Mouse (Mus musculus): Measurements from ENCODE around the gene Fbxo44. TPM values are rescaled to one million over a fixed set of nuclear protein-coding genes. Genes with fewer than 3 reads are reported as not detected.
A peak's percentile ranks its signal among the peaks of the same experiment; 100 is the strongest.

Fbxo44 gene
- polyA plus RNA-seq, 1 experiment from 2014 or later, result 13.3 TPM

DNA sequence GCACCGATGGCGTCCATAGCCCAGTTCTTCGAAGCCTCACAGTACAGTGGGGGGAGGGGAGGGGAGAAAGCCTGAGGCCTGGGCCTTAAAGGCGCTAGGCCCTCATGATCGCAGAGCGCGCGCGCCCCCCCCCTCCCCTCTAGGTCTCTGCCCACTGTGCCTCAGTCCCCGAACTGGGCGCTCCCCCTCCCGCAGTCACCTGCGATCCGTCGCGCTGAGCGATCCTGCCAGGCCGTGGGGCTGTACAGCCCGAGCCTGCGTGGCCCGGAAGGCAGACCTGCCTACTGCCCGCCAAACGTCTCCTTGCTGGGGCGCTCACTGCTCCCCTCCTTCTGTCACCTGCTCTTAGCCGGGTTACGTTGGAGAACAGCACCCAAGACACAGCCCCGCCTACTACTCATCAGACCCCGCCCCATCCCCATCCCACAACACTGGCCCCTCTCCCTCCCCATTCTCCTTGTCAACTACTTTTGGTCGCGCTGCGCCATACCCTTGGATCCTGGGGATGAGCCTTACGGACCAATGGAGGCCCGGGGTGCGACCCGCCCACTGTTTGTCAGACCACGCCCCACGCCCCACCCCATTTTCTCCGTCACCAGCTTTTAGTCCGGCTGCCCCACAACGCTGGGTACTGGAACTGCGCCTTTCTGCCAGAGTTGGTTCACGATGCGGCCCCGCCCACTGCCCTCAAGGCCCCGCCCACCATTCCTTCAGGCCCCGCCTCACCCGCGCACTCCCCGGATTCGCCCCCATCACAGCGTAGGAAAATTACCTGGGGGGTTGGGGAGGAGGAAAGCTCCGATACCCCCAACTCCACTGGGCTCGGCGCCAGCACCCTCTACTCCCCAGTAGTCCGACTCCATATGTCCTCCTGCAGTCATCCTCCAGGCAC lies 492 bp downstream of the Fbxo44 start:
- peak; percentile 94 for DNase-seq (ENCODE audit: low spot score)
- peak overlapping the region; percentile 40 for H3K9ac ChIP-seq (ENCODE audit: low read length)
- H3K27me3 ChIP-seq (replicated peaks; ENCODE audit: control insufficient read depth, insufficient read depth, low read length), result peaks cover 51% of the 10 kb centered on the region
- peak overlapping the region; percentile 98 for H3K4me2 ChIP-seq (ENCODE audit: low read length)
- no peaks in the 10 kb centered on the region for H3K36me3 ChIP-seq (ENCODE audit: control insufficient read depth, insufficient read depth, low read length)
- H3K4me3 ChIP-seq (ENCODE audit: low read depth, low read length), result peak overlapping the region; percentile 55
- peak; percentile 92 for ATAC-seq (replicated peaks; ENCODE audit: low FRiP score, low TSS enrichment, low read depth)
- under 1% methylated on average over 48 of the region's 55 CpGs for WGBS
- no peaks in the 10 kb centered on the region; the same call in 1 of the 2 replicates for H3K4me1 ChIP-seq (replicated peaks; ENCODE audit: control insufficient read depth, insufficient read depth, low read length)
- no peak overlapping the region for H3K27ac ChIP-seq (ENCODE audit: low read depth)
- H3K9me3 ChIP-seq (ENCODE audit: control insufficient read depth, low read length), result no peaks in the 10 kb centered on the region

DNA sequence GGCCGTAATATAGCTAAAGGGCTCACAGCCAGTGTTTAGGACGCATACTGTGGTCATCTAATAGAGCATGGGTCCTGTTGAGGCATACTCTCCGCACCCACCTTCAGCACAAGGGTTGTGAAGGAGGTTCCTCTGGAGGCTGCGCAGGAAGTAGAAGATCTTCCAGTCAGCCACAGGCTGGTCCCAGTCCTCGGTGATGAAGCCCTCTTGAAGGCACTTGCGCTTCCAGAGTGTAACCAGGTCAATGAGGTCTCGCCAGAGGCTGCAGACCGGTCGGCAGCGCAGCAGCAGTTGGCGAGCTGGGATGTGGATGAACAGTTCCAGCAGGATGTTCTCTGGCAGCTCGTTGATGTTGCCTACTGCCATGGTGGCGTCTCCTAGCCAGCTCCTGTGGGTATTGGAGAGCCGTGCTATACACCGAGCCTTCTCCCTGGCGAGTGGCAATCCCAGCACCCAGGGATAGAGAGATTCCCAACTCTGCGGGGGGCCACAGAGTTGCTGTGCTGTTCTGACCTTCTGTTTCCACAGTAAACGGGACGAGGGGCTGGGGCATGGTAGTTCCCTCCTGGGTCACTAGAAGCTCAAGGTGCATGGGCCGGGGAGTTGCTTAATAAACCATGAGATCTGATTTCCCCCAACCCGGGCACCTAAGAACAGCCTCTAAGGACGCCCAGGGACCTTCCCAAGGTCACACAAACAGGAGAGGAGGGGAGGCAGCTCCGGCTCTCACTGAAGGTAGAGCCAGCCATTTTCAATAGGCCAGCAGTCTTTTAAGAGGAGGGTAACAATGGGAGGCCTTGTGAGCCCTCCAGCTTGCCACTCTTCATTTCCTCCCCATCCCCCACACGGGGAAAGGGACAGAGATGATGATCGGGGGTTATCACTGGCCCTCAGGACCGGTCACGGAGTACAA lies 1.6 kb downstream of the Fbxo44 start:
- no peak overlapping the region for H3K27ac ChIP-seq (ENCODE audit: low read depth)

DNA sequence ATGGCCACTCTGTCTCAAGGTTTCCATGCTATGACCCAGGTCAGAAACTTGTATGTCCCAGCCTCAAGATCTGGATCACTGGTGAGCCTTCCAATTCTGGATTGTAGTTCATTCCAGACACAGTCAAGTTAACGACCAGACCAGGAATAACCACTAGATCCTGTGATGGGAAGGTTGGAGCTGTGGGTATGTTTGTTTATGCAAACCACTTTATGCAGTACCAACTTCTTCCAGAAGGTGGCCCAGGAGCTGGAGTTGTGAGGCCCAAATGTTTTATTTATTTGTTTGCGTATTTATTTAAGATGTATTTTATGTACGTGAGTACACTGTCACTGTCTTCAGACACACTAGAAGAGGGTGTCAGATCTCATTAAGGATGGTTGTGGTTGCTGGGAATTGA lies 5.3 kb downstream of the Fbxo44 start:
- DNase-seq (ENCODE audit: low spot score), result no peak

More for the DNA sequence above, 1.6 kb downstream of the Fbxo44 start:
- Histone ChIP-seq H3K4me1 (replicated peaks; ENCODE audit: control insufficient read depth, insufficient read depth, low read length) (no peaks in the 10 kb centered on the region; the same call in 1 of the 2 replicates), H3K9ac (ENCODE audit: low read length) (peak overlapping the region; percentile 40), H3K36me3 (ENCODE audit: control insufficient read depth, insufficient read depth, low read length) (no peaks in the 10 kb centered on the region; the same call in 1 of the 2 replicates), H3K27me3 (replicated peaks; ENCODE audit: control insufficient read depth, insufficient read depth, low read length) (peaks cover 40% of the 10 kb centered on the region), H3K9me3 (ENCODE audit: control insufficient read depth, low read length) (no peaks in the 10 kb centered on the region), H3K4me3 (ENCODE audit: low read depth, low read length) (peak overlapping the region; percentile 55), H3K4me2 (ENCODE audit: low read length) (peak overlapping the region; percentile 98)
- WGBS, result 30% methylated on average over 27 of the region's 27 CpGs
- ATAC-seq (replicated peaks; ENCODE audit: low FRiP score, low TSS enrichment, low read depth) (no peak), DNase-seq (ENCODE audit: low spot score) (no peak)

DNA sequence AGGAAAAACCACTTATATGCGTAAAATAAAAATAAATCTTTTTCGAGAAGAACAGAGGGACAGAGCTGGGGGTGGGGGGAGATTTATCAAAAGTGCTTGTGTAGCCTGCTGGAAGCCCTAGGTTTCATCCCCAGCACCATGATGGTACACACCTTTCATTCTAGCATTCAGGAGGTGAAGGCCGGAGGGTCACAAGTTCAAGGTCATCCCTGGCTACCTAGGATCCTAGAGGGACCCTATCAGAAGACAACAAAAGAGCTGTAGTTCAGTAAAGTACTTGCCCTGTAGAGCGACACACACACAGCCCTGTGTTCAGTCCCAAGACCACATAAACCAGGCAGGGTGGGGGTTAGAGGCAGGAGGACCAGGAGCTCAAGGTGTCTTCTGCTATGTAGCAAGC lies 6.3 kb downstream of the Fbxo44 start:
- no peaks in the 10 kb centered on the region; the same call in 1 of the 2 replicates for H3K4me1 ChIP-seq (replicated peaks; ENCODE audit: control insufficient read depth, insufficient read depth, low read length)
- 86% methylated on average over 4 of the region's 4 CpGs for WGBS
- no peak overlapping the region for H3K4me3 ChIP-seq (ENCODE audit: low read depth, low read length)
- H3K4me2 ChIP-seq (ENCODE audit: low read length), result no peak overlapping the region
- no peak overlapping the region for H3K27ac ChIP-seq (ENCODE audit: low read depth)
- H3K27me3 ChIP-seq (replicated peaks; ENCODE audit: control insufficient read depth, insufficient read depth, low read length), result peaks cover 5% of the 10 kb centered on the region; the same call in 1 of the 2 replicates
- ATAC-seq (replicated peaks; ENCODE audit: low FRiP score, low TSS enrichment, low read depth), result no peak
- no peaks in the 10 kb centered on the region for H3K9me3 ChIP-seq (ENCODE audit: control insufficient read depth, low read length)
- DNase-seq (ENCODE audit: low spot score), result no peak
- no peaks in the 10 kb centered on the region; the same call in 1 of the 2 replicates for H3K36me3 ChIP-seq (ENCODE audit: control insufficient read depth, insufficient read depth, low read length)
- H3K9ac ChIP-seq (ENCODE audit: low read length), result no peak overlapping the region

More for the DNA sequence above, 5.3 kb downstream of the Fbxo44 start:
- Histone ChIP-seq H3K27me3 (replicated peaks; ENCODE audit: control insufficient read depth, insufficient read depth, low read length) (peaks cover 5% of the 10 kb centered on the region; the same call in 1 of the 2 replicates), H3K4me3 (ENCODE audit: low read depth, low read length) (no peak overlapping the region), H3K9me3 (ENCODE audit: control insufficient read depth, low read length) (no peaks in the 10 kb centered on the region), H3K4me2 (ENCODE audit: low read length) (no peak overlapping the region), H3K36me3 (ENCODE audit: control insufficient read depth, insufficient read depth, low read length) (no peaks in the 10 kb centered on the region; the same call in 1 of the 2 replicates), H3K9ac (ENCODE audit: low read length) (no peak overlapping the region), H3K4me1 (replicated peaks; ENCODE audit: control insufficient read depth, insufficient read depth, low read length) (no peaks in the 10 kb centered on the region; the same call in 1 of the 2 replicates), H3K27ac (ENCODE audit: low read depth) (no peak overlapping the region)
- ATAC-seq (replicated peaks; ENCODE audit: low FRiP score, low TSS enrichment, low read depth), result no peak
- 58% methylated on average over 3 of the region's 3 CpGs for WGBS

DNA sequence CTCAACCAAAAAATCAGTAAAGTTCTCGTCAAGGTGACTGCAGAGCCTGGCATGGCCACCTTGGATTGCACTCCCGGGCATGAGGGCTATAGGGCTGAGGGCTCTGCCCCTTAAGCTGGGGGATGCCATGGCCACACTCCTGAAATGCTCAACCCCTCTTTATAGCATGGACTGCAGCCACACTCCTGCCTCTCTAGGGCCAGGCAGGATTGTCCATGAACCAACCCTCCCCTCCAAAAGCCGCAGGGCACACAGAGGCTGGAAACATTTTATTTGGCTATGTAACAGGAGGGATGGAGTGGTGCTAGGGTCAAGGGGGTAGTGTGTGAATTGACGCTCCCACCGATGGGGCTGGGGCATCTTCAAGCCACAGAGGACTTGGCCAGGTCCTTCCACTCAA lies 7.7 kb downstream of the Fbxo44 start:
- no peaks in the 10 kb centered on the region for H3K9me3 ChIP-seq (ENCODE audit: control insufficient read depth, low read length)
- H3K4me2 ChIP-seq (ENCODE audit: low read length), result no peak overlapping the region
- H3K4me1 ChIP-seq (replicated peaks; ENCODE audit: control insufficient read depth, insufficient read depth, low read length), result no peaks in the 10 kb centered on the region; the same call in 1 of the 2 replicates
- H3K27me3 ChIP-seq (replicated peaks; ENCODE audit: control insufficient read depth, insufficient read depth, low read length), result no peaks in the 10 kb centered on the region
- no peak overlapping the region for H3K4me3 ChIP-seq (ENCODE audit: low read depth, low read length)
- H3K27ac ChIP-seq (ENCODE audit: low read depth), result no peak overlapping the region
- 79% methylated on average over 5 of the region's 5 CpGs for WGBS
- no peak overlapping the region for H3K9ac ChIP-seq (ENCODE audit: low read length)
- no peak for ATAC-seq (replicated peaks; ENCODE audit: low FRiP score, low TSS enrichment, low read depth)
- no peak for DNase-seq (ENCODE audit: low spot score)
- no peaks in the 10 kb centered on the region; the same call in 1 of the 2 replicates for H3K36me3 ChIP-seq (ENCODE audit: control insufficient read depth, insufficient read depth, low read length)

DNA sequence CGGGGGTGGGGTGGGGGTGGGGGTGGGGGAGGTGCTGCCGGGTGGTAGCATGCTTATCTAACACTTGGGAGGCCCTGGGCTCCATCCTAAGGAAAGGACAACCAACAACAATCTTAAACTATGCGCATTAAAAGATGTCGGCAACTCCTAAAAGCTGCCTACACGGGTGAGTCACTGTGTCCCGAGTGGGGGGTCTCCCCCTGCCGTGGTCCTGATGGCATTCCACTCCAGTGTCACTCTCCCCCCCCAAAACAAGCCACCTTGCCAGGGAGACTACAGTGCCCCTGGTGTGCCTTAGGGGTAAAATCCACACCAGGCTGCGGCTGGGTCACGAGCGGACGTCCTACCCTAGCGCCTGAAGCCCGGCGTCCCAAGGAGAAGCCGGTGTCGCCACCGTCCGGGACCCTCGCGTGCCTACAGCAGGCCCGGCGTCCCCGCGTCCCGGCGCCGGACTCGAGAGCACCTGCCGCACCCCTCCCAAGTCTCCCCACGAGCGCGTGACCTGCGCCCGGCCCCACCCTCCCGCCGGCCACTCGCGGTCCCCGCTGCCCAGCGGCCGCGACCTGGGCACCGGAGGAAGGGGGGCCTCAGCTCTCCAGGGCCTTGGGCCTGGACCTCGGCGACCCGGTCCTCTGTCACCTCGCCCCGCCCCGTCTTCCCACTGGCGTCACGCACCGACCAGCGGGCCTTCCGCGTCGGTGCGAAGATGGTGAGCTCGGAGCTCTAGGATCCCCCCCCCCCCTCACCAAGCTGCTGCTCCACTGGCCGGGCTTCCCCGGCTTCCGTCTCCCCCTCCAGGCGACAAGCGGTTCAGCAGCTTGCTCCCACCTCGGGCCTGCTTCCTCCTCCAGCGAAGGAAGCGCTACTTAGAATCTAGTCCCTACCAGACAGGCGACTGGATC lies 8.8 kb downstream of the Fbxo44 start, which contains the start of gene Fbxo6:
Gene Fbxo6 (minus strand): TSS at position 874 of the 902 bp plus-strand sequence.
- H3K9me3 ChIP-seq (ENCODE audit: control insufficient read depth, low read length), result no peaks in the 10 kb centered on the region
- H3K4me2 ChIP-seq (ENCODE audit: low read length), result peak within 1 kb of the TSS; percentile 96
- H3K27ac ChIP-seq (ENCODE audit: low read depth), result peak within 1 kb of the TSS; percentile 73
- peak within 1 kb of the TSS; percentile 64 for H3K9ac ChIP-seq (ENCODE audit: low read length)
- DNase-seq (ENCODE audit: low spot score) (peak; percentile 82), ATAC-seq (replicated peaks; ENCODE audit: low FRiP score, low TSS enrichment, low read depth) (peak; percentile 88)
- H3K36me3 ChIP-seq (ENCODE audit: control insufficient read depth, insufficient read depth, low read length), result no peaks in the 10 kb centered on the region; the same call in 1 of the 2 replicates
- peak within 1 kb of the TSS; percentile 57 for H3K4me3 ChIP-seq (ENCODE audit: low read depth, low read length)
- H3K4me1 ChIP-seq (replicated peaks; ENCODE audit: control insufficient read depth, insufficient read depth, low read length), result no peaks in the 10 kb centered on the region; the same call in 1 of the 2 replicates
- H3K27me3 ChIP-seq (replicated peaks; ENCODE audit: control insufficient read depth, insufficient read depth, low read length), result no peaks in the 10 kb centered on the region
- WGBS, result 1% methylated on average over 65 of the region's 67 CpGs

DNA sequence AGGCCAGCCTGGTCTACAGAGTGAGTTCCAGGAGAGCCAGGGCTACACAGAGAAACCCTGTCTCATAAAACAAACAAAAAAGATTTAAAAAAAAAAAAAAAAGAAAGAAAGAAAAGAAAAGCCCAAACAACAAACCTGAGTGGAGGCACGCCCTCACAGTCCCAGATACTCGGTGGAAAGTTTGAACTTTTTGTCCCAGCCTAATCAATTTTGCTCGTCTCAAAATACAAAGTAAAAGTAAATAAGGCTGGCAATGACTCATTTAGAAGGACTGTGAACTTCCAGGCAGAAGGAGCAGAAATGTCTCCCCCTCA lies 9.4 kb downstream of the Fbxo44 start:
- DNase-seq (ENCODE audit: low spot score), result no peak
- Histone ChIP-seq H3K4me2 (ENCODE audit: low read length) (peak overlapping the region; percentile 96), H3K9ac (ENCODE audit: low read length) (no peak overlapping the region; the same call in 1 of the 2 replicates), H3K4me3 (ENCODE audit: low read depth, low read length) (peak overlapping the region; percentile 57), H3K27me3 (replicated peaks; ENCODE audit: control insufficient read depth, insufficient read depth, low read length) (no peaks in the 10 kb centered on the region), H3K9me3 (ENCODE audit: control insufficient read depth, low read length) (no peaks in the 10 kb centered on the region), H3K4me1 (replicated peaks; ENCODE audit: control insufficient read depth, insufficient read depth, low read length) (no peaks in the 10 kb centered on the region; the same call in 1 of the 2 replicates), H3K27ac (ENCODE audit: low read depth) (0 out of 2 replicates have a peak overlapping the region, but pooled peaks have one; percentile 73), H3K36me3 (ENCODE audit: control insufficient read depth, insufficient read depth, low read length) (no peaks in the 10 kb centered on the region; the same call in 1 of the 2 replicates)
- no peak; the same call in 1 of the 2 replicates for ATAC-seq (replicated peaks; ENCODE audit: low FRiP score, low TSS enrichment, low read depth)
- WGBS, result 23% methylated on average over 3 of the region's 3 CpGs

Data from intestine, embryonic 14.5 days (tissue).